Mouse (Mus musculus) spleen, postnatal 0 days (tissue): ENCODE data around the gene Shank2. TPM values are rescaled to one million over a fixed set of nuclear protein-coding genes. Genes with fewer than 3 reads are reported as not detected.

Experiments used
- polyA plus RNA-seq: library from polyadenylated mRNA; unstranded; fragments of >200 nt; fragmentation: Nextera tagmentation; extraction: Ambion mirVana; gene quantifications from 2 replicates; pipeline ENCODE4 v1.2.1, GENCODE M21; 2015

Shank2 gene
- polyA plus RNA-seq = 0.07 and 0.12 TPM in 2 replicates

GRCm38 (mm10) chr7:144001628-144002027, at the start of gene Shank2:
TSS of gene Shank2 (plus strand) at chr7:144001928.

GRCm38 (mm10) chr7:144470545-144471059, 468.9 kb downstream of the Shank2 start, which contains the start of gene Cttn:
TSS of gene Cttn (minus strand) at chr7:144471009.

Other genes starting within 250 kb of the Shank2 start
- 7.8 and 10.6 TPM in 2 replicates for gene Osbpl5, start 244.9 kb upstream of the Shank2 start, polyA plus RNA-seq
- not detected in 2 replicates for gene Mrgprg, start 234.9 kb upstream of the Shank2 start, polyA plus RNA-seq
- gene Mrgpre, start 217.4 kb upstream of the Shank2 start, polyA plus RNA-seq = 0.22 and 0.32 TPM in 2 replicates
- 5.1 and 5.5 TPM in 2 replicates for gene Nadsyn1, start 179.1 kb upstream of the Shank2 start, polyA plus RNA-seq
- 7.0 and 8.7 TPM in 2 replicates for gene Dhcr7, start 178.8 kb upstream of the Shank2 start, polyA plus RNA-seq
- gene Gm498, start 135.1 kb upstream of the Shank2 start, polyA plus RNA-seq = not detected in 2 replicates